Mouse (Mus musculus) retina, adult 2 months (tissue): ENCODE results near the gene Tnfrsf13c.

Source experiments
- DNase-seq: peaks from one replicate; pipeline ENCODE4 v3.0.0-alpha.2; 2012; ENCODE audit warnings: low read depth, low spot score

Tnfrsf13c gene

DNA sequence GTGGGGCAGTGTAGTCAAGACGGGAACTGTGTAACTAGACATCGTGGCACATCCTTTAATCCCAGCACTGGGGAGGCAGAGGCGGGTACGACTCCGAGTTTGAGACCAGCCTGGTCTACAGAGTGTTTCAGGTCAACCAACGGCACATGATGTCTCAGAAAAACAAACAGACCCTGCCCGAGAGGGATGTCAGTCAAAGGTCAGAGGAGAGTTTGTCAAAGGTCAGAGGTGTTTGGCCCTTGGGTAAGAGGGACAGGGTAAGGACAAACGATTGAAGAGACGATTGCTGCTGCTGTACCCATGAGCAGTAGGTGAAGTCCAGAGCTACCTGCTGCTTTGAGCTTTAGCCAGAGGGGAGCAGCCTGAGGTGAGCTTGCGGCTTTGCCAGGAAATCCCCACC is 40.6 kb downstream of the Tnfrsf13c start:
- DNase-seq, result no peak

- no peak for DNase-seq
Measured at GRCm38 (mm10) chr15:82182311-82182710, 41.9 kb downstream of the Tnfrsf13c start.

- DNase-seq, result no peak
Measured at GRCm38 (mm10) chr15:82181131-82181530, 43.0 kb downstream of the Tnfrsf13c start.

GRCm38 (mm10) chr15:82177743-82178290 is 46.4 kb downstream of the Tnfrsf13c start:
- DNase-seq, result no peak

DNA sequence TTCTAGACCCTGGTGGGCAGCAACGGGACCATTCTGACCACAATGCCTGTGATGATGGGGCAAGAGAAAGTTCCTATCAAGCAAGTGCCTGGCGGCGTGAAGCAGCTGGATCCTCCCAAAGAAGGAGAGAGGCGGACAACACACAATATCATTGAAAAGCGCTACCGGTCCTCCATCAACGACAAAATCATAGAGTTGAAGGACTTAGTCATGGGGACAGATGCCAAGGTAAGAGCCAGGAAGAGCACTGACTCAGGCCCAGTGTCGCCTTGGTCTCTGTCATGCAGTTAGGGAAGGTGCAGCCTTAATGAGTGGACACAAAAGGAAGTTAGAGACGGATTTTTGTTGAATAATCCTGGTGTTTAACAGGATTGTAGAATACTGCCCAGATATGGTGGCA is 49.1 kb downstream of the Tnfrsf13c start:
- DNase-seq, result no peak

DNA sequence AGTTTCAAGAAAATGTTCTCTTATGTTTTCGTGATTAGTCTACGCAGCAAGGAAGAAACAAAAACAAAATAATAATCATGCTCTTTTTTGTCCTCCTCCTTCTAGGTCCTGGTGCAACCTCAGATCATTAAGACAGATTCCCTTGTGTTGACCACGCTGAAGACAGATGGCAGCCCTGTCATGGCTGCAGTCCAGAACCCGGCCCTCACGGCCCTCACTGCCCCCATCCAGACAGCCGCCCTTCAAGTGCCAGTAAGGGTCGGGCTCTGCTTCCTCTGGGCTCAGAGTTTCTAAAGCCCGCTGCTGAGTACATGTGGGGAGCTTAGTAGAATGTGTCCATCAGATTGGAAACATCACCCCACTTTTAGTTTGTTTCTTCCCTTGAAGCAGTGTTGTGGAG is 51.5 kb downstream of the Tnfrsf13c start:
- DNase-seq, result no peak
